Mouse (Mus musculus) forebrain, embryonic 14.5 days (tissue): ENCODE measurements around the gene Twf1. TPM values are rescaled to one million over a fixed set of nuclear protein-coding genes. Genes with fewer than 3 reads are reported as not detected.
A peak's percentile ranks its signal among the peaks of the same experiment; 100 is the strongest.

Source experiments
- ATAC-seq: fragments of 200-750 bp; cut with Nextera tagmentation; 2 replicates; pipeline ENCODE4 v1.8.0; 2017; ENCODE audit warnings: mild to moderate bottlenecking, moderate library complexity
- DNase-seq: peaks from one replicate; pipeline ENCODE4 v3.0.0-alpha.2; 2015; ENCODE audit warnings: low spot score
- H3K27ac ChIP-seq: fragments of 300-500 bp; sonication (generic); 2 replicates; pipeline ENCODE4 v1.5.1; 2014; ENCODE audit warnings: low read depth, mild to moderate bottlenecking, control low read depth, low read length, moderate library complexity
- H3K27me3 ChIP-seq: fragments of 300-500 bp; sonication (generic); replicated peaks from 2 replicates; pipeline ENCODE4 v1.6.1; 2014; ENCODE audit warnings: low read length, control low read depth, mixed read lengths; ENCODE audit not compliant: control insufficient read depth, insufficient read depth
- H3K36me3 ChIP-seq: fragments of 300-500 bp; sonication (generic); 2 replicates; pipeline ENCODE4 v1.6.1; 2014; ENCODE audit warnings: low read length, control low read depth; ENCODE audit not compliant: control insufficient read depth, insufficient read depth
- H3K4me1 ChIP-seq: fragments of 300-500 bp; sonication (generic); 2 replicates; pipeline ENCODE4 v1.6.1; 2014; ENCODE audit warnings: antibody characterized with exemption, low read length, control low read depth; ENCODE audit not compliant: control insufficient read depth, insufficient read depth
- H3K4me2 ChIP-seq: fragments of 300-500 bp; sonication (generic); 2 replicates; pipeline ENCODE4 v1.6.1; 2014; ENCODE audit warnings: mild to moderate bottlenecking, control low read depth, low read length
- H3K4me3 ChIP-seq: fragments of 300-500 bp; sonication (generic); 2 replicates; pipeline ENCODE4 v1.5.1; 2014; ENCODE audit warnings: low read depth, low read length, control low read depth
- H3K9ac ChIP-seq: fragments of 300-500 bp; sonication (generic); 2 replicates; pipeline ENCODE4 v1.6.1; 2014; ENCODE audit warnings: mild to moderate bottlenecking, low read length, control low read depth, moderate library complexity
- H3K9me3 ChIP-seq: fragments of 300-500 bp; sonication (generic); replicated peaks from 2 replicates; pipeline ENCODE4 v1.6.1; 2016; ENCODE audit warnings: low read length, control low read depth, mixed read lengths; ENCODE audit not compliant: control insufficient read depth
- WGBS: fragments of 180-500 bp; shearing (Covaris S2); extraction: QIAGEN DNeasy Blood & Tissue Kit; methylation state at CpG from one replicate; pipeline ENCODE4 v1.1.7; 2014; 5-methylcytosine and 5-hydroxymethylcytosine counted together
- polyA plus RNA-seq: library from polyadenylated mRNA; unstranded; fragments of >200 nt; fragmentation: Nextera tagmentation; extraction: Ambion mirVana; gene quantifications from 2 replicates; pipeline ENCODE4 v1.2.1, GENCODE M21; 2014

Gene Twf1
- polyA plus RNA-seq, 1 experiment from 2014 or later, result 105 TPM

DNA sequence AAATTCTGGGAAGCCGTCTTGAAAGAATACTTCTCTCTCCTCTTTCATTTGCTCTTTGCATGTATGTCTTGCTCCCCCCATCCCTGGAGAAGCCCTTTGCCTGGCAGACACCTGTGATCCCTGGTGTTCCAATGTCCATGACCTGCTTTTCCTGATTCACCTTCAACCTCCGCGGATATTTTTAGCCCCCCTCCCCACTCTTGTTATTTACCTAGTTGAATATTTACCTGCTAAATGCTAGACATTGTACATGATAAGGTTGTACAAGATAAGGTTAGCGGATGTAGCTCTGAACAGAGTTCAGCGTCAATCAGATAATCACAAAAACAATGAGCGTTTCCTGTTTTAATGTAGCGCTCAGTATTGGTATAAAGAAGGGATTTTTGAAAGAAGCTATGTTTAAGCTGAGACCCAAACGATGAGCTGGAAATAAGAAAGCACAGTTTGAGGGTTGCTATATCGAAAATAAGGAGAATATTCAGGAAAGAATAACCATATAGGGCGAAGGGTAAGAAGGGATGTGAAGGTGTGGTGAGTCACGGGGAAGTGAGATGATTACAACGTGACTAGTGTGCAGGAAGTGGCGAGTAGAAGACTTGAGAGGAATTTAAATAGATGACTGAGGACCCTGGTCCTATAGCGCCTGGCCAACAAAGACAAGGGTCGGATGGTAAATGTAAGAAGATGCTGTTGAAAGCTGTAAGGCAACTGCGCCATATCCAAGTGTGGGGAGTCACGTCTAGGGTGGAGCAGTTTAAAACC lies 30.6 kb downstream of the Twf1 start:
- Histone ChIP-seq H3K9me3 (no peaks in the 10 kb centered on the region), H3K36me3 (no peaks in the 10 kb centered on the region), H3K27ac (no peak overlapping the region), H3K27me3 (no peaks in the 10 kb centered on the region), H3K4me3 (no peak overlapping the region), H3K4me1 (no peaks in the 10 kb centered on the region), H3K9ac (no peak overlapping the region), H3K4me2 (no peak overlapping the region)
- no peak for ATAC-seq
- 85% methylated on average over 17 of the region's 17 CpGs for WGBS
- no peak for DNase-seq

DNA sequence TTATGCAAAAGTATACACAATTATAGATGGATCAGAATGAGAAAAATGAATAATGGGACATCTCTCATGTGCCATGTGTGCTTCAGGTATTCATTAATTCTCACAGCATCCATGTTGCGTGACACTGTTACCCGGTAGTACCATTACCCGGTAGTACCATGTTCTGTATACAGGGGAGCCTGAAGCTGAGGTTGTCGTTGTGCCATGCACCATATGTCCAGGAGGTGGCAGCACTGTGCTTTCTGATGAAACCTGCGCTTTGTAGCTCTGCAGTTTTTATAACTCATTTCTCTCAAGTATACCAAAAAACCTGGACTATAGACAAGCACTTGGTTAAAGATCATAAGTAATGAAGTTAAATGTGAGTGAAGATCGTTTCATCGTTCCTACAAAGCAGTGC lies 32.2 kb downstream of the Twf1 start:
- WGBS, result 21% methylated on average over 7 of the region's 7 CpGs
- no peaks in the 10 kb centered on the region for H3K9me3 ChIP-seq
- no peaks in the 10 kb centered on the region for H3K4me1 ChIP-seq
- no peaks in the 10 kb centered on the region for H3K27me3 ChIP-seq
- no peak overlapping the region for H3K4me2 ChIP-seq
- no peak overlapping the region for H3K9ac ChIP-seq
- H3K27ac ChIP-seq, result no peak overlapping the region
- no peak overlapping the region for H3K4me3 ChIP-seq
- DNase-seq (peak; percentile 92), ATAC-seq (peak; percentile 77)
- no peaks in the 10 kb centered on the region for H3K36me3 ChIP-seq

DNA sequence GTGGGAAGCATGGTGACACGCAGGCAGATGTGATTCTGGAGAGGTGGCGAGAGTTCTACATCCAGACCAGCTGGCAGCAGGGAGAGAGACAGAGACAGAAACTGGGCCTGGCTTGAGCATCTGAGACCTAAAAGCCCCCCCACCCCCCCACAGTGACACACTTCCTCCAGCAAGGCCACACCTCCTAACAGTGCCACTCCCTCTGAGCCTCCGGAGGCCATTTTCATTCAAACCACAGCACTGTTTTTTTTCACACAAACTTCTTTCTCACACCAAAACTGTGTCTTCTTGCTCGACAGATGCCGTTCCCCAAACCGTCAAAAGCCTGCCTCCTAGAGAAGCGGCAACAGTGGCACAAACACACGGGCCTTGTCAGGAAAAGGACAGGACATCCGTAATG lies 36.2 kb downstream of the Twf1 start:
- DNase-seq, result no peak
- Histone ChIP-seq H3K36me3 (no peaks in the 10 kb centered on the region), H3K9me3 (peaks cover 3% of the 10 kb centered on the region; the same call in 1 of the 2 replicates), H3K27ac (no peak overlapping the region), H3K27me3 (no peaks in the 10 kb centered on the region), H3K4me2 (no peak overlapping the region), H3K4me3 (no peak overlapping the region), H3K9ac (no peak overlapping the region), H3K4me1 (no peaks in the 10 kb centered on the region)
- 94% methylated on average over 9 of the region's 9 CpGs for WGBS
- no peak for ATAC-seq

DNA sequence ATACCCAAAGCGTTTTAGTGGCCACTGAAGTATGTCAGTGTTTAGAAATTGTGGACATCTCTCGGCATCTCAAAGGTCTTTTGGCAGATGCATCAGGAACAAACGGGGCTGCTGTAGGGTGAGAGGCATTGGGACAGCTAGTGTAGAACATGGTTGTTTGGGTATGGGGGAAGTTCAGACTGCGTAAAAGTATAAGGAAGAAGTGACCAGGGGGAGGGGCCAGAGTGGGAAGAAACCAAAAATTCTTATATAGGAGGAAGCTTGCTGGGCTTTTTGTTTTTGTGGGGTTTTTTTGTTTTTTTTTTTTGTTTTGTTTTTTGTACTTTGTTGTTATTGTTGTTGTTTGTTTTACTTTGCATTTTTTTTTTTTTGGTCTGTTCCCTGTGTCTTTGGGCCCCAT lies 44.8 kb downstream of the Twf1 start:
- 85% methylated on average over 4 of the region's 4 CpGs for WGBS
- no peak for ATAC-seq
- DNase-seq, result no peak

DNA sequence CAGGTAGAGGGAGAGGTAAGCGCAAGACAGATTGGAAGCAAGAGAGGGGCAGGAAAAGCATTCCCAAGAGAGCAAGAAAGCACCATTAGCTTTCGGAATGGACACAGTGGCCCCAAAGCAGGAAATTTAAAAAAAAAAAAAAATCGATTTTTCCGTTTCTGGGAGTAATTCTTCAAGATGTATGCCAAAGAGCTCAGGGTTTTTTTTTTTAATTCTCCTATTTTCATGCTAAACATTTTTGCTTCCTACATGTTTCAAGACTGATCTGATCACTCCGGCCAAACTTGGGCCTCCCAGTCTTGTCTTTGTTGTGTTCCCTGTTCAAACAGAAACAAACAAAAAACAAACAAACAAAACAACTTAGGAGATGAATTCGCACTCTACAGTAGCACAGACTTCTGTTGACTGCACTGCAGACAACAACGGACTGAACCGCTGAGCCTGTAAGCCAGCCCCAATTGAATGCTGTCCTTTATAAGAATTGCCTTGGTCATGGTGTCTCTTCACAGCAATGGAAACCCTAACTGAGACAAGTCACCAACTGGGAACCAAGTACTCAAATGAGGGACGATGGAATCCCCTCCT lies 45.5 kb downstream of the Twf1 start:
- ATAC-seq, result no peak
- H3K4me3 ChIP-seq, result peak overlapping the region; percentile 62
- WGBS, result 36% methylated on average over 9 of the region's 9 CpGs
- DNase-seq, result no peak
- H3K27me3 ChIP-seq, result no peaks in the 10 kb centered on the region
- H3K9me3 ChIP-seq, result no peaks in the 10 kb centered on the region
- H3K4me2 ChIP-seq, result peak overlapping the region; percentile 72
- H3K27ac ChIP-seq, result no peak overlapping the region
- H3K36me3 ChIP-seq, result no peaks in the 10 kb centered on the region
- peaks cover 5% of the 10 kb centered on the region; the same call in 1 of the 2 replicates for H3K4me1 ChIP-seq
- H3K9ac ChIP-seq, result peak overlapping the region; percentile 67

More for the DNA sequence above, 44.8 kb downstream of the Twf1 start:
- Histone ChIP-seq H3K27ac (no peak overlapping the region), H3K4me1 (peaks cover 5% of the 10 kb centered on the region; the same call in 1 of the 2 replicates), H3K4me2 (no peak overlapping the region), H3K9me3 (no peaks in the 10 kb centered on the region), H3K36me3 (no peaks in the 10 kb centered on the region), H3K27me3 (no peaks in the 10 kb centered on the region), H3K9ac (no peak overlapping the region), H3K4me3 (no peak overlapping the region)

DNA sequence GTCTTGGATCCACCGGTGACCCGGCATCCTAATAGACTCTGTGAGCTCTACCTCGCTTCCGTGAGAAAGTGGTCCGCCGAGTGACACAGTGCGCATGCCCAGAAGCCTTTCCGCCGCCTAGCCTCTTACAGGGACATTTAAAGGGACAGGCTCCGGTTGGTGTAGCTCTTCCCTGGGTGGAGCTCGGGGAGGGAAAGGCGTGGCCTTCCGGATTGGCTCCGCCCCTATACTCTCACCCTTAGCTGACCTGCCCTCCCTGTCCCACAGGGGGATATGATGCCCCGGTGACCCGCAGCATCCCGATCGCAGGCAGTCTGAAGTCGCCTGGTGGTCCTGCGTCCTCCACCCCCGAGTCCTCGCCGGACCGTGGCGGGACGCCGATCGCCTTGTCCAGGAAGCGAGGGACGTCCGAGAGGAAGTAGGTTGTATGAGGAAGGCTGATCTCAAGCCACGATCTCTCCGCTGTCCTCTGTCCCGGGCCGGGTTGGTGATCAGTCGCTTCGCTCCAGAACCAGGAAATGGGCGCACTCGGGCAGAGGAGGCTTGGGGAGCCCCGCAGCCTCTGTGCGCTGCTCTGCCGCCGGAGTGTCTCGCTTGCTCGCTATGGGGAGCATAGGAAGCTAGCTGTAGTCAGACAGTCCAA lies 46.2 kb downstream of the Twf1 start, which contains the start of the genes Pus7l and Irak4:
Gene Pus7l, minus strand, starts transcription at position 139 of the 643 bp plus-strand sequence.
Gene Irak4, plus strand, starts transcription at position 235 of the 643 bp plus-strand sequence.
- WGBS, result under 1% methylated on average over 45 of the region's 45 CpGs
- no peak within 1 kb of the TSS for H3K27ac ChIP-seq
- DNase-seq, result peak; percentile 97
- no peaks in the 10 kb centered on the region for H3K9me3 ChIP-seq
- ATAC-seq, result peak; percentile 99
- peak within 1 kb of the TSS; percentile 72 for H3K4me2 ChIP-seq
- peak within 1 kb of the TSS; percentile 67 for H3K9ac ChIP-seq
- H3K4me1 ChIP-seq, result peaks cover 5% of the 10 kb centered on the region; the same call in 1 of the 2 replicates
- H3K4me3 ChIP-seq, result peak within 1 kb of the TSS; percentile 62
- H3K36me3 ChIP-seq, result no peaks in the 10 kb centered on the region
- H3K27me3 ChIP-seq, result no peaks in the 10 kb centered on the region

DNA sequence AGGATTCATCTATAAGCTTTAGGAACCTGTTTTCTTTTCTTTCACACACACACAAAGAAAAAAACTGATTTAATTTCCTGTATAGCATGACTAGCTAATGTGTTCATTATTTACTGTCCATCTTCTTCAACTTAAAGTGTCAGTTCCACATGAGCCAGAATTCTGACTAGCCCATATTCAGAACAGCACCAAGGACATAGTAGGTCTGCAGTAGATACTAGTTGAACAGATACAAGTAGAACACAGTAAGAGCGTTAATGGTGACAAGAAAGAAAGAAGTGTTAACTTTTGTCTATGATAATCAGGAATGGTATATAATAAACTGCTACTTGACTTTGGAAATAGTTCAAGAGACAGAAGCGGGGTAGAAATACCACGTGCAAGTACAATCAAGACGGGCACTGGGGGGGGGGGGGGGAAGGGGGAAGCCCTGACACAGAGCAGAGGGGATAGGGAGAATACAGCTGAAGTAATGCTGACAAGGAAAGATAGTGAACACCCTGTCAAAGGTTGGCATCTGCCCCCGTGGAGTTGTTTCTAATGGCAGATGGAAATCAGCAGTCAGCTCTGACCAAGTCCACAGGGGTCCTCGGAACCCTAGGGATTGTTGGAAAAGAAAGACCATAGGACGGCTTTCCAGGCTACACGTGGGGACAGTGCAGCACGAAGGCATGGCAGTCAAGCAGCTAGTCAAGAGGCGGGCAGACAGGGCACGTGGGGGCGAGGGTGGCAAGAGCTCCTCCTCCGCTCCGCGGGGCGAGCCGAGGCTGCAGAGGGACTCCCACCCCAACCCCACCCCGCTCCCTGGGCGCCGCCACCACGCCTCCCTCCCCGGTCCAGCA lies 46.9 kb downstream of the Twf1 start:
- Histone ChIP-seq H3K9ac (peak overlapping the region; percentile 67), H3K4me1 (peaks cover 5% of the 10 kb centered on the region; the same call in 1 of the 2 replicates), H3K4me2 (peak overlapping the region; percentile 72), H3K27ac (no peak overlapping the region), H3K9me3 (no peaks in the 10 kb centered on the region), H3K27me3 (no peaks in the 10 kb centered on the region), H3K36me3 (no peaks in the 10 kb centered on the region), H3K4me3 (peak overlapping the region; percentile 62)
- peak; percentile 88 for ATAC-seq
- DNase-seq, result no peak
- 15% methylated on average over 12 of the region's 22 CpGs for WGBS

DNA sequence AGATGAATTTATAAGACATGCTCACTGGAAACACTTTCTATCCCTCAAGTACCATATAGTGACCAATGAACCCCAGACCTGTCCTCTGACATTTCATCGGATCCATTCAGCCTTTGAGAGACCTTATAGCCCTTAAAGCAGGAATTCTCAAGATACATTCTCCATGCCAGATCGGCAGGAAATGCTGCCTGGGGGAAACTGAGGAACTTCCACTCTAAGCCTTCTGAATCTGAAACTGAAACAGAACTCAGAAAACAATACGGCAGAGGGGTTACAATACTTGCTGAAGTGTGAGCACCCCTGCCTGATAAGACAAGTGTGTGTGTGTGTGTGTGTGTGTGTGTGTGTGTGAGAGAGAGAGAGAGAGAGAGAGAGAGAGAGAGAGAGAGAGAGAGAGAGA lies 50.4 kb downstream of the Twf1 start:
- WGBS, result 95% methylated on average over 3 of the region's 3 CpGs
- no peak overlapping the region for H3K9ac ChIP-seq
- H3K4me1 ChIP-seq, result peaks cover 5% of the 10 kb centered on the region; the same call in 1 of the 2 replicates
- H3K9me3 ChIP-seq, result no peaks in the 10 kb centered on the region
- no peak overlapping the region for H3K4me2 ChIP-seq
- ATAC-seq (no peak), DNase-seq (no peak)
- H3K27ac ChIP-seq, result no peak overlapping the region
- no peaks in the 10 kb centered on the region for H3K36me3 ChIP-seq
- no peaks in the 10 kb centered on the region for H3K27me3 ChIP-seq
- no peak overlapping the region for H3K4me3 ChIP-seq
